Mouse (Mus musculus) thymus, postnatal 4 days (tissue): ENCODE results near the gene Cks1b.
A peak's percentile ranks its signal among the peaks of the same experiment; 100 is the strongest.
"Not testable (repeated sequence)": the region's sequence is repeated elsewhere in the genome, so short reads cannot be mapped to it uniquely, and the experiment has no call there.

ENCODE experiments used
- DNase-seq: peaks from one replicate; pipeline ENCODE4 v3.0.0; 2021

Gene Cks1b

GRCm38 (mm10) chr3:89418170-89418860 is at the start of gene Cks1b, which contains the start of gene Shc1:
Cks1b (minus strand) TSS chr3:89418383.
Shc1 (plus strand) TSS chr3:89418443.
- DNase-seq = peak; percentile 89

- DNase-seq = peak; percentile 99
These were observed 41.0 kb upstream of the Cks1b start for GRCm38 (mm10) chr3:89458965-89459807.

GRCm38 (mm10) chr3:89458372-89458964 is 40.3 kb upstream of the Cks1b start:
- peak; percentile 40 for DNase-seq

GRCm38 (mm10) chr3:89456726-89457665 is 38.8 kb upstream of the Cks1b start:
- peak; percentile 95 for DNase-seq

GRCm38 (mm10) chr3:89455786-89456285 is 37.7 kb upstream of the Cks1b start:
- no peak for DNase-seq

- DNase-seq = no peak
These were observed 36.4 kb upstream of the Cks1b start, which contains the start of gene Pmvk for GRCm38 (mm10) chr3:89454401-89455177. Pmvk (plus strand) TSS chr3:89454541.

GRCm38 (mm10) chr3:89451916-89452315 is 33.7 kb upstream of the Cks1b start:
- DNase-seq = peak; percentile 62

- DNase-seq = peak; percentile 91
These were observed 31.4 kb upstream of the Cks1b start for GRCm38 (mm10) chr3:89449541-89449940.

GRCm38 (mm10) chr3:89448720-89449537 is 30.7 kb upstream of the Cks1b start:
- DNase-seq = peak; percentile 44

GRCm38 (mm10) chr3:89440691-89441090 is 22.5 kb upstream of the Cks1b start:
- no peak for DNase-seq

- DNase-seq = no peak
These were observed 19.1 kb upstream of the Cks1b start for GRCm38 (mm10) chr3:89437269-89437668.

GRCm38 (mm10) chr3:89436176-89437113 is 18.3 kb upstream of the Cks1b start, which contains the start of gene Pbxip1:
Pbxip1 (plus strand) TSS chr3:89436706.
- peak; percentile 63 for DNase-seq

- no peak for DNase-seq
These were observed 16.9 kb upstream of the Cks1b start for GRCm38 (mm10) chr3:89435041-89435440.

- no peak for DNase-seq
These were observed 16.3 kb upstream of the Cks1b start for GRCm38 (mm10) chr3:89434532-89434931.

- no peak for DNase-seq
These were observed 14.4 kb upstream of the Cks1b start for GRCm38 (mm10) chr3:89432606-89433005.

- DNase-seq = peak; percentile 90
These were observed 12.3 kb upstream of the Cks1b start, which contains the start of gene Pygo2 for GRCm38 (mm10) chr3:89430171-89431159. Pygo2 (plus strand) TSS chr3:89430214.

- not testable (repeated sequence) for DNase-seq
These were observed 10.8 kb upstream of the Cks1b start for GRCm38 (mm10) chr3:89429021-89429420.

- no peak for DNase-seq
These were observed 7.7 kb upstream of the Cks1b start for GRCm38 (mm10) chr3:89425876-89426275.
